Comparison of ENCODE assay signal across 8 mouse cellular contexts in the genomic region with DNA sequence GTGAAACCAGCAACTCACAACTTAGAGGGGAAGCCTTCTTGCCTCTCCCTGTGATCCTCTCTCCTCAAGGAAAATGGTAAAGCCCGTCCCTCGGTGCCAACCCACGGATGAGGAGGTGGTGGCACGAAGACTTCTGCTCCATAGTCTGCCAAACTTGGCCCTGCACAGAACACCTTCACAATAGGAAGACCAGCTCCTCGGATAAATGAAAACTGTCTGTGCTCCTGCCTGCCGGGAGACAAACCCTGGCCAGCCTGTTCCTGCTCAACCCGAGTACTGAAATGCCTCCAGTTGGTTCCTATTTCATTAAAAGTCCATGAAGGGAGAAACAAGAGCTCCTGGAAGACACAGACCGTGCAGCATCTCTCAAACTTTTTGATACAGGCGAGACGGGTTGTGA. TPM values are rescaled to one million over a fixed set of nuclear protein-coding genes. Genes with fewer than 3 reads are reported as not detected.
DNase-seq lines count a peak whose midpoint lies in the region; ATAC-seq and TF ChIP-seq lines count a peak whose summit lies in the region.

No protein-coding gene starts in this region.

- H3K9me3 ChIP-seq in kidney, embryonic 16.5 days (ENCODE audit: low read length), result no peaks in the 10 kb centered on the region
- H3K9me3 ChIP-seq in forebrain, embryonic 12.5 days, result no peaks in the 10 kb centered on the region
- no peaks in the 10 kb centered on the region for H3K9me3 ChIP-seq in neural tube, embryonic 12.5 days

- 54% methylated on average over 10 of the region's 10 CpGs for WGBS in kidney, embryonic 16.5 days
- 72% methylated on average over 10 of the region's 10 CpGs for WGBS in forebrain, embryonic 12.5 days
- 79% methylated on average over 10 of the region's 10 CpGs for WGBS in neural tube, embryonic 12.5 days

- no peak for DNase-seq in kidney, adult 8-10 months
- peak; percentile 21 to 25 for DNase-seq in layer of hippocampus, adult 2 months (ENCODE audit: low spot score in 2 of 2)
- DNase-seq in ovary, postnatal 14 days (ENCODE audit: low spot score), result no peak
- no peak for DNase-seq in retina, postnatal 1 day
- DNase-seq in lung, postnatal 14 days, result no peak

- no peak overlapping the region for H3K27ac ChIP-seq in kidney, embryonic 16.5 days (ENCODE audit: low read length)
- no peak overlapping the region for H3K27ac ChIP-seq in forebrain, embryonic 12.5 days
- H3K27ac ChIP-seq in layer of hippocampus, adult 2 months, result peak overlapping the region; percentile 99
- H3K27ac ChIP-seq in neural tube, embryonic 12.5 days, result no peak overlapping the region

- H3K27me3 ChIP-seq in kidney, embryonic 16.5 days (ENCODE audit: insufficient read depth, low read length), result no peaks in the 10 kb centered on the region
- 0 out of 2 replicates have a peak, but pooled peaks cover 8% of the 10 kb centered on the region for H3K27me3 ChIP-seq in forebrain, embryonic 12.5 days
- no peaks in the 10 kb centered on the region for H3K27me3 ChIP-seq in neural tube, embryonic 12.5 days (replicated peaks)

- H3K36me3 ChIP-seq in kidney, embryonic 16.5 days (ENCODE audit: insufficient read depth, low read length), result no peaks in the 10 kb centered on the region
- H3K36me3 ChIP-seq in forebrain, embryonic 12.5 days (replicated peaks), result no peaks in the 10 kb centered on the region
- no peaks in the 10 kb centered on the region for H3K36me3 ChIP-seq in neural tube, embryonic 12.5 days

- H3K4me3 ChIP-seq in kidney, embryonic 16.5 days (ENCODE audit: low read length), result peak overlapping the region; percentile 66
- H3K4me3 ChIP-seq in forebrain, embryonic 12.5 days (replicated peaks), result peak overlapping the region; percentile 53
- H3K4me3 ChIP-seq in layer of hippocampus, adult 2 months, result peak overlapping the region; percentile 89
- H3K4me3 ChIP-seq in neural tube, embryonic 12.5 days, result peak overlapping the region; percentile 41

- H3K4me1 ChIP-seq in kidney, embryonic 16.5 days (ENCODE audit: insufficient read depth, low read length), result peaks cover 25% of the 10 kb centered on the region
- H3K4me1 ChIP-seq in forebrain, embryonic 12.5 days, result peaks cover 23% of the 10 kb centered on the region
- peaks cover 15% of the 10 kb centered on the region for H3K4me1 ChIP-seq in neural tube, embryonic 12.5 days

- H3K4me2 ChIP-seq in kidney, embryonic 16.5 days (replicated peaks; ENCODE audit: low read depth, low read length), result peak overlapping the region; percentile 85
- peak overlapping the region; percentile 85 for H3K4me2 ChIP-seq in forebrain, embryonic 12.5 days
- H3K4me2 ChIP-seq in neural tube, embryonic 12.5 days (replicated peaks), result peak overlapping the region; percentile 77

- no peak for TF ChIP-seq CTCF in layer of hippocampus, adult 2 months (conservative IDR thresholded peaks at IDR 0.05)

- ATAC-seq in kidney, embryonic 16.5 days (ENCODE audit: low FRiP score, low TSS enrichment), result no peak
- no peak for ATAC-seq in forebrain, embryonic 12.5 days (ENCODE audit: low FRiP score)
- ATAC-seq in neural tube, embryonic 12.5 days (ENCODE audit: low FRiP score, low read depth), result no peak

- peak overlapping the region; percentile 64 for H3K9ac ChIP-seq in kidney, embryonic 16.5 days (replicated peaks; ENCODE audit: low read length)
- peak overlapping the region; percentile 67; the same call in 1 of the 2 replicates for H3K9ac ChIP-seq in forebrain, embryonic 12.5 days
- peak overlapping the region; percentile 72 for H3K9ac ChIP-seq in neural tube, embryonic 12.5 days

RNA-seq across cellular contexts. Expression of gene Klhl3, which starts 1.2 kb away (rescaled TPM):
- polyA plus RNA-seq in kidney, embryonic 16.5 days (2015; fragmentation: Nextera tagmentation; extraction: Ambion mirVana), result 8.2 and 9.2 TPM in 2 replicates
- polyA plus RNA-seq in forebrain, embryonic 12.5 days (2016; fragmentation: Nextera tagmentation; extraction: Ambion mirVana), result 3.9 and 4.3 TPM in 2 replicates
- total RNA-seq in layer of hippocampus, adult 2 months (2021), result 10 to 100 TPM; 48.3 to 48.4 TPM
- polyA plus RNA-seq in neural tube, embryonic 12.5 days (2016; fragmentation: Nextera tagmentation; extraction: Ambion mirVana), result 5.6 and 6.1 TPM in 2 replicates

RNA-seq across cellular contexts. Expression of gene Hnrnpa0, which starts 16.2 kb away (rescaled TPM):
- 23.2 and 32.9 TPM in 2 replicates for polyA plus RNA-seq in kidney, embryonic 16.5 days (2015; fragmentation: Nextera tagmentation; extraction: Ambion mirVana)
- polyA plus RNA-seq in forebrain, embryonic 12.5 days (2016; fragmentation: Nextera tagmentation; extraction: Ambion mirVana), result 69.5 and 75.3 TPM in 2 replicates
- 100 to 1,000 TPM; 120 to 122 TPM for total RNA-seq in layer of hippocampus, adult 2 months (2021)
- polyA plus RNA-seq in neural tube, embryonic 12.5 days (2016; fragmentation: Nextera tagmentation; extraction: Ambion mirVana), result 44.4 and 54.5 TPM in 2 replicates

RNA-seq across cellular contexts. Expression of gene Idnk, which starts 45.3 kb away (rescaled TPM):
- 38.6 and 39.9 TPM in 2 replicates for polyA plus RNA-seq in kidney, embryonic 16.5 days (2015; fragmentation: Nextera tagmentation; extraction: Ambion mirVana)
- polyA plus RNA-seq in forebrain, embryonic 12.5 days (2016; fragmentation: Nextera tagmentation; extraction: Ambion mirVana), result 54.7 and 59.5 TPM in 2 replicates
- total RNA-seq in layer of hippocampus, adult 2 months (2021), result 10 to 100 TPM; 28.4 to 34.9 TPM
- polyA plus RNA-seq in neural tube, embryonic 12.5 days (2016; fragmentation: Nextera tagmentation; extraction: Ambion mirVana), result 69.1 and 77.5 TPM in 2 replicates

Comparison
In these comparisons a context has a peak if more than half of its experiments do, and no peak if none do; other contexts are left out.
1. DNase-seq: peak in layer of hippocampus, adult 2 months (2 of 2); none in kidney, adult 8-10 months (0 of 2), ovary, postnatal 14 days (single experiment), retina, postnatal 1 day (single experiment) and lung, postnatal 14 days (single experiment).
2. Peak in every context shown above with its lines, with median percentiles within 50 percentile points of each other: H3K4me2 ChIP-seq, H3K4me3 ChIP-seq and H3K9ac ChIP-seq.